Mouse (Mus musculus): ENCODE data around the gene Vmn2r27. TPM values are rescaled to one million over a fixed set of nuclear protein-coding genes. Genes with fewer than 3 reads are reported as not detected.
A peak's percentile ranks its signal among the peaks of the same experiment; 100 is the strongest.

Vmn2r27 gene
- polyA plus RNA-seq (2015; fragmentation: Nextera tagmentation; extraction: Ambion mirVana), result not detected in 2 replicates

DNA sequence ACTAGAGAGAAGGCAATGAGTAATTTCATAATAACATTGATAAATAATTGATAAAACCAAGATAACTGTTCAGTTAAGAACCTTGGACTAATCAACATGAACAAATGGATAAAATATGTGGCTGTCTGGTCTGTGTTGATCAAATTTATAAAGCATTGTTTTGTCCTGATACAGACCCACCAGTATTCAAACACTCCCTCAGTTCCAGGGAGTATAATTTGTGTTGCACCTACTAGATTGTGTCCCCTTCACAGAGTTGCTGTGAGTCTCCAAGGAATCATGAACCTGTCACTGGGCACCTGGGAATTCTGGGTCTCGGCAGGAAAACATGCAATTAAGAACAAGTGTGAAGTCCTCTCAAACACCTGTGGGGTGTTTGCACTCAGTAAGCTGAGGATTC is at the start of gene Vmn2r27:
Vmn2r27 (minus strand) TSS at position 101 of the 400 bp plus-strand sequence.
- 70% methylated on average over 1 of the region's 1 CpGs for WGBS

DNA sequence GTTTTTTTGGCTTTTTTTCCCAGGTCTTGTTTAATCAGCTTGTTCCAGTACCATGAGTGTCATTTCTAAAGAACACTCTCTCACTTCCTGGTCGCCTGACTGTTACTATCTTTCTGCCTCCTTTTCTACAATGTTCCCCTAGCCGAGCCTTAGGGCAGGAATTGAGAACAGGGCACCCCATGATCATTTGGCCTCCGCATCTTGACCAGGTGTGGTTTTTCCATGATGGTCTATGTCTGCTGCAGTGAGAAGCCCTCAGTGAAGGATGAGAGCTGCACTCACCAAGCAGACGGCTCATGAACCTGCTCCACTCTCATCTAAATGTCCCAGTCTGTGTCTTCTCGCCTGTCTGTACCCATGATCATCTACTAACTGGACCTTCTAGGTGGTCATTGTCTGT is 46.6 kb upstream of the Vmn2r27 start:
- no peak for ATAC-seq (replicated peaks; ENCODE audit: low FRiP score)
- Histone ChIP-seq H3K9me3 (replicated peaks) (no peaks in the 10 kb centered on the region), H3K27ac (no peak overlapping the region), H3K27me3 (no peaks in the 10 kb centered on the region), H3K4me1 (no peaks in the 10 kb centered on the region), H3K36me3 (no peaks in the 10 kb centered on the region), H3K4me3 (replicated peaks) (no peak overlapping the region), H3K9ac (no peak overlapping the region), H3K4me2 (no peak overlapping the region)
- WGBS, result 81% methylated on average over 5 of the region's 5 CpGs

More for the DNA sequence above, at the start of gene Vmn2r27:
- Histone ChIP-seq H3K27ac (no peak within 1 kb of the TSS), H3K4me1 (no peaks in the 10 kb centered on the region), H3K36me3 (no peaks in the 10 kb centered on the region), H3K9ac (no peak within 1 kb of the TSS), H3K4me3 (replicated peaks) (no peak within 1 kb of the TSS), H3K27me3 (no peaks in the 10 kb centered on the region), H3K9me3 (replicated peaks) (no peaks in the 10 kb centered on the region), H3K4me2 (no peak within 1 kb of the TSS)
- no peak for ATAC-seq (replicated peaks; ENCODE audit: low FRiP score)

DNA sequence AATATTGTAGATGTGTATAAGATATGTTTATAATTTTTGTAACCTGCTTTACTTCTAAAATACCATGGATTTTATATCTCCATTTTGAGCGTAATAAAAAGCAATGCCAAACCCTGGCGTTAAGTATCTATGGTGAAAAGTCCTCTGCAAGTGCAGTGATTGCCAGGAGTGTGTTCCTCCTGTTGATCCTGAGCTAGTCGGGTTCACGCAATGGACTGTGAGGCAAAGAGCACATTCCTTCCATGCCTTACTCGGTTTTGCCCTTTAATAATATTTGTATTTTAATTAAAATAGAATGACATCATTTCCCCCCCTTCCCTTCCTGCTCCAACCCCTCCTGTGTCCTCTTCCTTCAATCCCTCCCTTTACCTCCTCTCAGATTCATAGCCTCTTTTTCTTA is 46.0 kb upstream of the Vmn2r27 start:
- H3K4me3 ChIP-seq (replicated peaks), result no peak overlapping the region
- no peaks in the 10 kb centered on the region for H3K4me1 ChIP-seq
- no peak overlapping the region for H3K4me2 ChIP-seq
- H3K9me3 ChIP-seq (replicated peaks), result no peaks in the 10 kb centered on the region
- no peak overlapping the region for H3K27ac ChIP-seq
- H3K36me3 ChIP-seq, result no peaks in the 10 kb centered on the region
- 76% methylated on average over 5 of the region's 5 CpGs for WGBS
- no peak for ATAC-seq (replicated peaks; ENCODE audit: low FRiP score)
- no peaks in the 10 kb centered on the region for H3K27me3 ChIP-seq
- no peak overlapping the region for H3K9ac ChIP-seq

DNA sequence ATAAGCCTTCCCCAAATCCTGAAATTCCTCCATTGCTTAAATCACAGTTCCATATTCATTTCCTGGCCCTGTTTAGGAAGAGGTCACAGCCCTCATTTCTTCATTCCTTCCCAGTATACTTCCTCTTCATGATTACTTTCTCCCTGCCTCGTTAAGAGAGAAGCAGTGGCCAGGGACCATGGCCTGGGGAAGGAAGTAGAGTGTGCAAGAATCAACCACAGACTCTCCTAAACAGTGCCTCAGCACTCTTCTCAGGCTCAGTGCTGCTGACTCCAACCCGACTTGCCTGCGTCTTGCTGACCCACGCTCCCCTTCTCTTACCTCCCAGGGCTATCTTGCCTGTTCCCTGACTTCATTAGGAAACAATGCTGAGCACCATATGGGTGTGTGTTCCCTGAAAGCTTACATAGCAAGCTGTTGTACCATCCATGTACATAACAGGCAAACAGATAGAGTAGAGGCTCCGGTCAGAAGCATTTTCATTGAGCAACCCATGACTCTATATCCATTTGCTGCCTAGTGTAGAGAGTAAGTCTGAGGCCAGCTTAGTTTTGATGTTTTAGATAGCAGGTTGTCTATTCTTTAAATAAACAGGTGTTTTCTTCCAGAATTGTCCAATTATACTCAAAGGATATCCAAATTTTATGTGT is 41.7 kb upstream of the Vmn2r27 start:
- H3K36me3 ChIP-seq, result no peaks in the 10 kb centered on the region
- no peak overlapping the region for H3K4me3 ChIP-seq (replicated peaks)
- H3K9me3 ChIP-seq (replicated peaks), result no peaks in the 10 kb centered on the region
- H3K9ac ChIP-seq, result no peak overlapping the region
- no peak overlapping the region for H3K27ac ChIP-seq
- H3K4me2 ChIP-seq, result no peak overlapping the region
- no peaks in the 10 kb centered on the region for H3K27me3 ChIP-seq
- no peaks in the 10 kb centered on the region for H3K4me1 ChIP-seq
- 71% methylated on average over 5 of the region's 5 CpGs for WGBS
- ATAC-seq (replicated peaks; ENCODE audit: low FRiP score), result no peak

DNA sequence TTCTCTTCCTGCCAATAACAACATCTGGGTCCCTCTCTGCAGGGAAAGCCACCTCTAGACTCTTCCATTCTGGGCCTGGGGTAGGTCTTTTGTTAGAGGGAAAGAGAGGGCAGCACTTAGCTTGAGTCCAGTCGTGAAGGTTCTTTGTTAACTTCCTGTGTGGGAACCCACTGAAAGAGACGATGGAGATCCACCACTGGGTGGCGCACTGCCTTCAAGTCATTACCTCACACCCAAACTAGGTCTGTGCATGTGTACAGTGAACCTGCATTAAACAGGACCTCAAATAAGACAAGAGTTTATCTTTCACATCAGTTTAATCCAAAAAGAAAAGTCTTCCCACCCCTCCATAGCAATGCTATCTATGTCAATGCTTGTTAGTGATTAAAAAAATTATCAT is 31.0 kb upstream of the Vmn2r27 start:
- Histone ChIP-seq H3K27me3 (no peaks in the 10 kb centered on the region), H3K27ac (no peak overlapping the region), H3K4me2 (no peak overlapping the region), H3K9ac (no peak overlapping the region), H3K4me1 (no peaks in the 10 kb centered on the region), H3K36me3 (no peaks in the 10 kb centered on the region), H3K9me3 (replicated peaks) (no peaks in the 10 kb centered on the region), H3K4me3 (replicated peaks) (no peak overlapping the region)
- WGBS, result 5% methylated on average over 3 of the region's 3 CpGs
- 0 out of 2 replicates have a peak, but pooled peaks have one; percentile 50 for ATAC-seq (replicated peaks; ENCODE audit: low FRiP score)

DNA sequence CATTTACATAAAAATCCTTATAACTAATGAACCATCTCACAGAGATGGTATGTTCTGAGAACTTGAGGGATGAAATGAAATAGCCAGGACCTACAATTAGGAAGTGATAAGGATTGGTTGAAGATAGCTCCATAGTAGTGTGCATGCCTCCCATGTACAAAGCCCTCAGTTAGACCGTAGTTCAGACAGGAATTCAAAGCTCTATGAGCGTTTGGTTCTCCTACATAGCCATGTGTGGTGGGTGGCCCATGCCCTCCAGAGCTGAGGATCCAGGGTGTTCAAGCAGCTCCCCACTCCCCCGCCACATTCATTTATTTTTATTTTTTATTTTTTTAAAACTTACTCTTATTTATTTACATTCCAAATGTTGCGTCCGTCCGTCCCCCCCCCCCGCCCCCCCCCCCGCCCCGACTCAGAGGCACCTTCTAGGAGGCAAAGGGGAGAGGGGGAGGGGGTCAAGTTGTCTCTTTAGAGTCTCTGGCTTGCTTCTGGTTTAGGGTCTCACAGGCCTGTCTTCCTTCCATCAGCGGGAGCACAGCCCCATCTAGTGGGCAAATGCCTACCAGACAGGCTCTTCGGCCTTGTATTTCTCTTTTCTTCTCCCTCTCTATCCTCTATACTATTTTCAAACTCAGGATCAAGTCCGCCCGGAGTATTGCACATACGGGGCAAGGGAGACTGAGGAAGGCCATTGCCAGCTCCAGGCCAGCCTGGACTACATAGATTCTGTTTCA is 28.7 kb upstream of the Vmn2r27 start:
- peak; percentile 70 for ATAC-seq (replicated peaks; ENCODE audit: low FRiP score)
- H3K9me3 ChIP-seq (replicated peaks), result no peaks in the 10 kb centered on the region

DNA sequence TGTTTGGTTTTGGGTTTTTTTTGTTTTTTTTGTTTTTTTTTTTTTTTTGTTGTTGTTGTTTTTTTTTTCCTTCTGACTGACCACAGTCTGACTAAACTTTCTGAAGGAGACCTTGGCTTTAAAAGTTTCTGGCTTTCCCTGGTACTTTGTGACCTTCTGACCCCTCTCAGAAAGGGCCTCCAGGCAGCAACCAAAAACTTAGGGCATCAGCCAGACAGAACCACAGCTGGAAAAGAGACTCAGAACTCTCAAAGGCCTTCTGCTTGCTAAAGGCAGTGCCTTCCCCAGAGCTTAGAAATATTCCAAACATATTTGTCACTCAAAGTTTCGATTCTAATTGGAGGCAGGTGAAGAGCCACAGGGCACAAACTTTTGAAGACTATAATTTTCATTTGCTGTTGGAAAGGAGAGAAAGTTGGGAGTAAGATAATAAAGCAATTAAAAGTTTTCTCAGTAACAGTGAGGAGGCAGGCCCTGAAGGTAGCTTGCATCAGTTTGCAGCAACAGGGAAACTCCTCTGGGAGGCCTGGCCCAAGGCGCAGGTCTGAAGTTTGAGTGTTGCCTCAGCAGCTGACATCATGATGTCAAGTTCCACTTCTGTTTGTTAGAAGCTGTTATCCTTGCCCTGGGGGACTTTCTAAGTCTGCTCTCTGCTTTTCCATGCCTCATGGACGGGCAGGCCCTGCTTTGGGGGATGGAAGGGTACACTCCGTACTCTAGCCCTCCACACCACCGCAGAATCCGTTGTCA is 24.2 kb upstream of the Vmn2r27 start:
- ATAC-seq (replicated peaks; ENCODE audit: low FRiP score), result no peak
- no peaks in the 10 kb centered on the region for H3K4me1 ChIP-seq
- WGBS, result 61% methylated on average over 6 of the region's 6 CpGs

More for the DNA sequence above, 28.7 kb upstream of the Vmn2r27 start:
- no peak overlapping the region for H3K27ac ChIP-seq
- 22% methylated on average over 11 of the region's 14 CpGs for WGBS
- H3K4me2 ChIP-seq, result no peak overlapping the region
- H3K9ac ChIP-seq, result no peak overlapping the region
- H3K4me1 ChIP-seq, result no peaks in the 10 kb centered on the region
- no peaks in the 10 kb centered on the region for H3K27me3 ChIP-seq
- H3K4me3 ChIP-seq (replicated peaks), result no peak overlapping the region
- H3K36me3 ChIP-seq, result no peaks in the 10 kb centered on the region

DNA sequence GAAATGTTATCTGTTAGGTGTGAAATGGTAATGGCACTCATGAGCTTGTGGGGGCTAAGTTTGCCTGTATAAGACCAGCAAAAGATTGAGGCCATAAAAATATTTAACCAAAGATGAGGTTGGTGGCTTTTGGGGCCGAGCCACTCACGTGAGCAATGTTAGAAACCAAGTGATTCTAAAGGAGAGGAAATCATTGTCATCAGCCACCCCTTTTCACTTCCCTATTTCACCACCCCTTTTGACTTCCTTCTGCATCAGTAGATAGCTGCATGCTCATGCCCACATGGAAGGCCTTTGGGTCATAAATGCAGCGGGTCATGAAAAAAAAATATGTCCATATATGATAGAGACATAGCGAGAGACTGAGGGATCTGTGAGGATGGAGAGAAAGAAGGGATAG is 29.5 kb downstream of the Vmn2r27 start:
- H3K4me3 ChIP-seq (replicated peaks), result no peak overlapping the region
- H3K4me1 ChIP-seq, result no peaks in the 10 kb centered on the region
- no peak for ATAC-seq (replicated peaks; ENCODE audit: low FRiP score)
- WGBS, result 80% methylated on average over 4 of the region's 4 CpGs
- H3K36me3 ChIP-seq, result no peaks in the 10 kb centered on the region
- no peak overlapping the region for H3K4me2 ChIP-seq
- H3K27me3 ChIP-seq, result no peaks in the 10 kb centered on the region
- no peak overlapping the region for H3K27ac ChIP-seq
- no peak overlapping the region for H3K9ac ChIP-seq
- no peaks in the 10 kb centered on the region for H3K9me3 ChIP-seq (replicated peaks)

More for the DNA sequence above, 24.2 kb upstream of the Vmn2r27 start:
- H3K9ac ChIP-seq, result no peak overlapping the region
- H3K27ac ChIP-seq, result no peak overlapping the region
- no peak overlapping the region for H3K4me3 ChIP-seq (replicated peaks)
- H3K27me3 ChIP-seq, result no peaks in the 10 kb centered on the region
- H3K4me2 ChIP-seq, result no peak overlapping the region
- H3K36me3 ChIP-seq, result no peaks in the 10 kb centered on the region
- no peaks in the 10 kb centered on the region for H3K9me3 ChIP-seq (replicated peaks)

DNA sequence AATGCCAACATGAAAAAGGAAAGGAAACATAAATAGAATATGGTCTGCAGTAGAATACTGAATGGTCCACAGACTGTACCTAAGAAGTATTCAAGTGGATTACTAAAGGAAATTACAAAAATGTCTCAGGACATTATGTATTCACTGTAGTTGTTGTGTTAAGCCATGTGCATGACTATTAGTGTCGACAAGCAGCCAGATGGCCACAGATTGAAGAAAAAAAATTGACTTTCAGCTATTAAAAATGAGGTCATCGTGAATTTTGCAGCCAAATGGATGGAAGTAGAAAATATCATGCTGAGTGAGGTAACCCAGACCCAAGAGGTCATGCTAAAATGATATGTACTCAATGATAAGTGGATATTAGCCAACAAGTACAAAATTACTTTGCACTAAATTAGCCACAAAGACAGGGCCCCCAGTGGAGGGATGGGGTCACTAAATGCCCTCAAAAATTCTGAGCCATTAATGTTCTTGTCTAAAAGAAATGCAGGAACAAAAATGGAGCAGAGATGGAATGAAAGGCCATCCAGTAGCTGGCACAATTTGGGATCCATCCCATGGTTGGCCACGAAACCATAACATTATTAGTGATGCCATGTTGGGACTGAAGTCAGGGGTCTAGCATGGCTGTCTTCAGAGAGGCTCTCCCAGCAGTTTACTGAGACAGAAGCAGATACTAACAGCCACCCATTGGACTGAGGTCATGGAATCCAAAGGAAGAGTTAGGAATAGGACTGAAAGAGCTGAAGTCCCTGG is 63.0 kb downstream of the Vmn2r27 start:
- no peaks in the 10 kb centered on the region for H3K9me3 ChIP-seq (replicated peaks)
- ATAC-seq (replicated peaks; ENCODE audit: low FRiP score), result no peak
- 84% methylated on average over 3 of the region's 3 CpGs for WGBS

DNA sequence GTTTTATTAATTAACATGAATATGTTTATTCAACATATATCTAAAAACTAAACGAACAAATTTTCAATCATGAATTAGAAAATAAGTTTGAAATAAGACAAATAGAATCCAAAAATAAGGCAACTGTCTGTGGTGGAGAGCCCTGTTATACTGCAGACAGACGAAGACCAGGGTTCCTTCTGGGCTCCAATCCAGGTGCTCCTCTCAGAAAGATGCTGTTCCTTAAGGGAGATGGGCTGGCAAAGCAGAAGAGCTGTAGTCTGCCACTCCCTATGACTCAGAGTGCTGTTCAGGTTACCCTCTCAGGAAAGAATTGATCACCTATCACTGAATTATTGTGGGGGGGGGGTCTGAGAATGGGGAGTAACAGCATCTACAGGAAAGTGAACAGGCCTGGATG is 65.1 kb downstream of the Vmn2r27 start:
- H3K9ac ChIP-seq, result no peak overlapping the region
- 80% methylated on average over 2 of the region's 2 CpGs for WGBS
- no peak for ATAC-seq (replicated peaks; ENCODE audit: low FRiP score)
- no peaks in the 10 kb centered on the region for H3K4me1 ChIP-seq
- H3K4me2 ChIP-seq, result no peak overlapping the region
- no peaks in the 10 kb centered on the region for H3K9me3 ChIP-seq (replicated peaks)
- no peaks in the 10 kb centered on the region for H3K27me3 ChIP-seq
- no peak overlapping the region for H3K4me3 ChIP-seq (replicated peaks)
- H3K27ac ChIP-seq, result no peak overlapping the region
- no peaks in the 10 kb centered on the region for H3K36me3 ChIP-seq

More for the DNA sequence above, 63.0 kb downstream of the Vmn2r27 start:
- H3K4me1 ChIP-seq, result no peaks in the 10 kb centered on the region
- H3K4me2 ChIP-seq, result no peak overlapping the region
- no peak overlapping the region for H3K9ac ChIP-seq
- H3K36me3 ChIP-seq, result no peaks in the 10 kb centered on the region
- no peaks in the 10 kb centered on the region for H3K27me3 ChIP-seq
- H3K4me3 ChIP-seq (replicated peaks), result no peak overlapping the region
- H3K27ac ChIP-seq, result no peak overlapping the region

DNA sequence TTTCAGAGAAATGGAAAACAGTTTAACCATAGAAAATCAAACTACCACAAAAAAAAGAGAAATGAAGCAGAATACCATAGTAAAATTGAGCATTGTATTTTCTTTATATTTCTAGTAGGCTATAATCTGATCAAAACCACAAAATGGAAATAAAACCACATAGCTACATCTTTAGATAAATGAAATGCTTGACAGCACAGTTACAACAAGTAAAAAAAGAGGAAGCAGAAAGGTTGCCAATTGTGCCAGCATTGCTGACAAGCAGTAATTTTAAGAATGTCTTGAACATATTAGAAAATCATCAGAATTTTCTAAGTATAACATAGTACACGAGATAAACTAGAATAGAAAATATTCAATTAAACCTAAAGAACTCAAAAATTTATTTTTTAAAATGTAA is 81.8 kb downstream of the Vmn2r27 start:
- H3K27ac ChIP-seq, result no peak overlapping the region
- WGBS, result 54% methylated on average over 1 of the region's 1 CpGs
- no peaks in the 10 kb centered on the region for H3K36me3 ChIP-seq
- no peak overlapping the region for H3K4me2 ChIP-seq
- H3K9me3 ChIP-seq (replicated peaks), result no peaks in the 10 kb centered on the region
- no peak for ATAC-seq (replicated peaks; ENCODE audit: low FRiP score)
- H3K9ac ChIP-seq, result no peak overlapping the region
- H3K4me3 ChIP-seq (replicated peaks), result no peak overlapping the region
- no peaks in the 10 kb centered on the region for H3K27me3 ChIP-seq
- H3K4me1 ChIP-seq, result no peaks in the 10 kb centered on the region
